Mouse (Mus musculus) ES-E14 (cell line): Measurements from ENCODE around the gene C9orf72. TPM values are rescaled to one million over a fixed set of nuclear protein-coding genes. Genes with fewer than 3 reads are reported as not detected.

Source experiments
- DNase-seq: peaks from one replicate; pipeline ENCODE4 v3.0.0-alpha.2; 2013; ENCODE audit warnings: low read depth, low spot score
- H3K27ac ChIP-seq: 2 replicates; pipeline ENCODE4 v1.5.1; 2012; ENCODE audit warnings: low read depth, mild to moderate bottlenecking, low read length, moderate library complexity, mixed read lengths; ENCODE audit not compliant: poor library complexity, insufficient read depth, severe bottlenecking
- H3K36me3 ChIP-seq: 2 replicates; pipeline ENCODE4 v1.6.1; 2012; ENCODE audit warnings: mild to moderate bottlenecking, low read length, moderate library complexity, mixed read lengths; ENCODE audit not compliant: control insufficient read depth, poor library complexity, insufficient read depth, severe bottlenecking
- H3K4me1 ChIP-seq, 2 experiments: fragments of 150-350 bp in 1 of 2; sonication (generic) in 1 of 2; 2 replicates each; pipeline ENCODE4 v1.6.1; 2012; ENCODE audit warnings: low read length in 2 of 2, mild to moderate bottlenecking in 1 of 2, mixed read lengths in 1 of 2; ENCODE audit not compliant: control insufficient read depth in 2 of 2, insufficient read depth in 2 of 2, poor library complexity in 1 of 2
- H3K4me3 ChIP-seq, 2 experiments: fragments of 150-350 bp in 1 of 2; sonication (generic) in 1 of 2; 2 replicates each; pipeline ENCODE4 v1.5.1; 2012; ENCODE audit warnings: low read length in 2 of 2, low read depth in 1 of 2, mild to moderate bottlenecking in 1 of 2, mixed read lengths in 1 of 2; ENCODE audit not compliant: insufficient read depth in 1 of 2, poor library complexity in 1 of 2, severe bottlenecking in 1 of 2
- H3K9ac ChIP-seq: 2 replicates; pipeline ENCODE4 v1.6.1; 2012; ENCODE audit warnings: low read depth, mild to moderate bottlenecking, low read length, mixed read lengths; ENCODE audit not compliant: poor library complexity, insufficient read depth, severe bottlenecking
- H3K9me3 ChIP-seq: fragments of 150-350 bp; sonication (generic); 2 replicates; pipeline ENCODE4 v1.6.1; 2012; ENCODE audit warnings: low read depth, mild to moderate bottlenecking, low read length; ENCODE audit not compliant: control insufficient read depth, insufficient read depth
- CHD2 ChIP-seq: IDR thresholded peaks from 2 replicates; pipeline ENCODE4 v1.6.1; 2014; ENCODE audit warnings: mild to moderate bottlenecking, low read depth, low read length, inconsistent platforms
- HCFC1 ChIP-seq: IDR thresholded peaks from 2 replicates; pipeline ENCODE4 v1.6.1; 2012; ENCODE audit warnings: low read length, inconsistent platforms, borderline replicate concordance; ENCODE audit not compliant: insufficient read depth
- MAFK ChIP-seq: IDR thresholded peaks from 2 replicates; pipeline ENCODE4 v1.6.1; 2014; ENCODE audit warnings: mild to moderate bottlenecking, low read depth, low read length, inconsistent platforms; ENCODE audit not compliant: insufficient read depth
- ZC3H11A ChIP-seq: IDR thresholded peaks from 2 replicates; pipeline ENCODE4 v1.6.1; 2012; ENCODE audit warnings: low read depth, mild to moderate bottlenecking, inconsistent platforms, low read length, borderline replicate concordance
- ZNF384 ChIP-seq: IDR thresholded peaks from 2 replicates; pipeline ENCODE4 v1.6.1; 2012; ENCODE audit warnings: low read depth, low read length, inconsistent platforms
- in situ Hi-C, 2 experiments: fragments of 600-800 bp; cut with MboI; formaldehyde crosslinking; loops; one replicate each; pipeline ENCODE4 v1.15.1; 2025; ENCODE audit warnings: low sequenced_read_pairs in 2 of 2, inconsistent platforms in 1 of 2; ENCODE audit not compliant: unreplicated experiment in 2 of 2
- total RNA-seq: library from RNA; depleted of rRNA; stranded (reverse); fragments of 300-350 nt; gene quantifications from 2 replicates; pipeline ENCODE4 v1.2.3, GENCODE M21; 2012

The C9orf72 gene
- total RNA-seq, 1 experiment, result 7.1 TPM

GRCm38 (mm10) chr4:35204659-35205058, 21.3 kb downstream of the C9orf72 start:
- no peak overlapping the region for H3K4me3 ChIP-seq
- no peak for DNase-seq
- no peaks in the 10 kb centered on the region; the same call in 1 of the 2 replicates for H3K36me3 ChIP-seq
- no peak overlapping the region for H3K27ac ChIP-seq
- H3K9me3 ChIP-seq, result no peaks in the 10 kb centered on the region
- in situ Hi-C loops, result no loop called here
- TF ChIP-seq CHD2, result no peak
- no peak for TF ChIP-seq ZC3H11A
- TF ChIP-seq HCFC1, result no peak
- TF ChIP-seq MAFK, result no peak
- no peak for TF ChIP-seq ZNF384
- H3K9ac ChIP-seq, result no peak overlapping the region
- H3K4me1 ChIP-seq, result peaks cover 4 to 8% of the 10 kb centered on the region in 2 experiments; a peak in 3 of 4 replicates

- H3K36me3 ChIP-seq, result no peaks in the 10 kb centered on the region; the same call in 1 of the 2 replicates
Observed at GRCm38 (mm10) chr4:35203724-35204123, 22.3 kb downstream of the C9orf72 start.

GRCm38 (mm10) chr4:35201700-35202099, 24.3 kb downstream of the C9orf72 start:
- no peak for DNase-seq
- Histone ChIP-seq H3K9ac (no peak overlapping the region), H3K9me3 (no peaks in the 10 kb centered on the region), H3K4me3 (no peak overlapping the region), H3K27ac (no peak overlapping the region), H3K36me3 (peaks cover 3% of the 10 kb centered on the region; the same call in 1 of the 2 replicates), H3K4me1 (peaks cover 4 to 8% of the 10 kb centered on the region in 2 experiments; a peak in 3 of 4 replicates)
- no peak for TF ChIP-seq ZC3H11A
- TF ChIP-seq MAFK, result no peak
- no peak for TF ChIP-seq HCFC1
- no peak for TF ChIP-seq ZNF384
- no peak for TF ChIP-seq CHD2
- in situ Hi-C loops, result no loop called here

More at GRCm38 (mm10) chr4:35203724-35204123, 22.3 kb downstream of the C9orf72 start:
- no peak overlapping the region for H3K9ac ChIP-seq
- TF ChIP-seq ZNF384 (no peak), CHD2 (no peak), ZC3H11A (no peak), MAFK (no peak), HCFC1 (no peak)
- no peak overlapping the region for H3K4me3 ChIP-seq
- no peak overlapping the region for H3K27ac ChIP-seq
- no peaks in the 10 kb centered on the region for H3K9me3 ChIP-seq
- peaks cover 4 to 8% of the 10 kb centered on the region in 2 experiments; a peak in 3 of 4 replicates for H3K4me1 ChIP-seq
- in situ Hi-C loops, result no loop called here
- DNase-seq, result peak; percentile 53

- Histone ChIP-seq H3K4me3 (no peak overlapping the region), H3K27ac (no peak overlapping the region), H3K9me3 (no peaks in the 10 kb centered on the region), H3K9ac (no peak overlapping the region), H3K36me3 (peaks cover 5% of the 10 kb centered on the region; the same call in 1 of the 2 replicates), H3K4me1 (peaks cover 2 to 4% of the 10 kb centered on the region in 2 experiments; a peak in 2 of 4 replicates)
- peak; percentile 61 for DNase-seq
- TF ChIP-seq ZNF384 (no peak), ZC3H11A (0 out of 2 replicates have a peak, but pooled peaks have one; percentile 6), MAFK (no peak), CHD2 (0 out of 2 replicates have a peak, but pooled peaks have one; percentile 36), HCFC1 (no peak)
- in situ Hi-C loops, result no loop called here
Observed at GRCm38 (mm10) chr4:35192725-35193124, 33.2 kb downstream of the C9orf72 start.
